Mouse (Mus musculus) liver, postnatal 0 days (tissue): ENCODE results near the gene Nrip1.

Experiments
- CTCF ChIP-seq: sonication (generic); IDR thresholded peaks from 2 replicates; pipeline ENCODE4 v1.5.1; 2016; ENCODE audit warnings: antibody characterized with exemption, low read depth
- EP300 ChIP-seq: IDR thresholded peaks from 2 replicates; pipeline ENCODE4 v1.6.1; 2016; ENCODE audit warnings: antibody characterized with exemption, low read depth, mild to moderate bottlenecking

DNA sequence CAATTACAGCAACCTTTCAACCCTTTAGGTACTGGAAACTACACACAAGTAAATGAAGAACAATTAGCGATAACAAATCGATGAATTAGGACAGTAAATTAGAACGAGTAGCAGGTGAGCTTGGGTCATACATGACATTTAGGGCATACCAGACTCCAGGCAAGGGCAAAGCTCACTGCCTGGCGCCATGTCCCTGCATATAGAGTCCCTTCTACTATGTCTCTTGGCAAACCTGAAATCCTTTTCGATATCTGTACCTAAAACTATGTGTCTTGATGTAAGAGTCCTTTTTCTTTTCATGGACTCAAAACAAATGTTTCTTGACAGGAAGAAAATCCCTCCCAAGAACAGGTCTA is 53.5 kb downstream of the Nrip1 start:
- TF ChIP-seq EP300: no peak
- no peak for TF ChIP-seq CTCF
